Mouse (Mus musculus): Measurements from ENCODE around the gene Ryr2. TPM values are rescaled to one million over a fixed set of nuclear protein-coding genes. Genes with fewer than 3 reads are reported as not detected.

Ryr2 gene
- polyA plus RNA-seq, 1 experiment from 2014 or later = 0.80 TPM

- no peak overlapping the region for H3K27ac ChIP-seq (replicated peaks; ENCODE audit: low read depth, low read length)
- ATAC-seq (replicated peaks; ENCODE audit: insufficient number of reproducible peaks, low FRiP score, low TSS enrichment, low read depth) (no peak), DNase-seq (ENCODE audit: low spot score) (no peak)
- no peak overlapping the region for H3K4me2 ChIP-seq (ENCODE audit: low read depth, low read length)
- 70% methylated on average over 2 of the region's 2 CpGs for WGBS
- no peaks in the 10 kb centered on the region for H3K4me1 ChIP-seq (ENCODE audit: control insufficient read depth, insufficient read depth, low read length)
- no peak overlapping the region for H3K4me3 ChIP-seq (ENCODE audit: low read depth, low read length)
- no peaks in the 10 kb centered on the region for H3K9me3 ChIP-seq (replicated peaks; ENCODE audit: control insufficient read depth, low read length)
- no peaks in the 10 kb centered on the region for H3K27me3 ChIP-seq (ENCODE audit: control insufficient read depth, insufficient read depth, low read length)
- no peaks in the 10 kb centered on the region for H3K36me3 ChIP-seq (replicated peaks; ENCODE audit: control insufficient read depth, insufficient read depth, low read depth, low read length)
- no peak overlapping the region for H3K9ac ChIP-seq (replicated peaks; ENCODE audit: low read length)
These were observed 595.1 kb downstream of the Ryr2 start for GRCm38 (mm10) chr13:11511540-11512177.

Other genes with a start within 250 kb of the Ryr2 start
- gene Mtr, start 151.2 kb upstream of the Ryr2 start, polyA plus RNA-seq (2014; fragmentation: Nextera tagmentation; extraction: Ambion mirVana) = 18.2 and 19.5 TPM in 2 replicates
- 4.2 and 10.5 TPM in 2 replicates for gene Actn2, start 233.8 kb upstream of the Ryr2 start, polyA plus RNA-seq (2014; fragmentation: Nextera tagmentation; extraction: Ambion mirVana)